Mouse (Mus musculus) brain, embryonic 14.5 days (tissue): ENCODE measurements at regions not wholly inside any gene's neighbourhood (a gene's known extent, or its start where the extent isn't known, plus 50 kb on each side); places are given as distances from the start of the nearest gene placed in this dataset.

Experiments
- CTCF ChIP-seq: fragments of 200-500 bp; IDR thresholded peaks from 2 replicates; pipeline ENCODE4 v1.5.1; 2012; ENCODE audit warnings: inconsistent platforms, mild to moderate bottlenecking, moderate library complexity, borderline replicate concordance; ENCODE audit not compliant: insufficient read depth, insufficient read length; ENCODE audit errors: extremely low read depth
- POLR2A ChIP-seq: fragments of 200-500 bp; IDR thresholded peaks from 2 replicates; pipeline ENCODE4 v1.6.1; 2012; ENCODE audit warnings: mild to moderate bottlenecking, inconsistent platforms, borderline replicate concordance; ENCODE audit not compliant: poor library complexity, insufficient read depth, insufficient read length, severe bottlenecking; ENCODE audit errors: extremely low read depth

DNA sequence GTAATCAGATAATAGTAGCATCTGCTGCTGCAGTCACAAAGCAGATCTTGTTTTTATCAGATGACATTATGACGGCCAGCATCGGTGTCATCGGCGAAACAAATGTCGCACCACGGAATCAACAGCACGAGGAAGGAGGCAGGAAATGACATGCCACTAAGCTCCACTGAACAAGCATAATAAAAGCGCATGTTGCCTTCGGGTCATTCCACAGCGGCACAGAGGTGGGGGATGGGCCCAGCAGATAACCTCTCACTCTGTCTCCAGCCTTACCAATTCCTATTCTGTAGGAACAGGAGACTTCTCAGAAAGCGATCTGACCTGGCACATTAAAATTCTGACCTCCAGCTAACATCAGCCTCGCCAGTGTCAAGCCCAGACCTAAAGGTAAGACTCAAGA is 93.1 kb upstream of the Dppa4 start:
- TF ChIP-seq CTCF (no peak), POLR2A (no peak)
